Mouse (Mus musculus): ENCODE results near the gene Ino80b.
A peak's percentile ranks its signal among the peaks of the same experiment; 100 is the strongest.

Gene Ino80b

GRCm38 (mm10) chr6:83084477-83084876, 40.8 kb downstream of the Ino80b start:
- no peak for DNase-seq (ENCODE audit: low spot score)

DNA sequence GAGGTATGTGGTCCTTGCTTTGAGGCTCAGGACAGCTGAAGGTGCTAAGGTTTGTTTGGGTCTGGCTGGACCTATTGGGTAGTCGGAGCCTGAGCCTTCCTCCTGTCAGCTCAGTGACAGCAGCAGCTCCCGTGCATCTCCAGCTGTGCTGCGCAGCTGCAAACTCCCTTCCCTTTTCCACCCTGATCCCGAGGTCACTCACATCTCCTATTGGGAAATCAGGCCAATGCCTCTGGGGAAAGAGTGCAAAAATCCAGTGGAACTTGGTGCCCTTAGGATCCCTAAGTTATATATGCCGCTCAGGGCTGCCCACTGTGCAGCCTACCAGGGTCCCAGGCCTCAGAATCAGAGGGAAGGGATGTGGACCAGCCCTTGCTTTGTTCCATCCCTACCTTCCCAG, 41.7 kb downstream of the Ino80b start:
- DNase-seq (ENCODE audit: low spot score): no peak

DNA sequence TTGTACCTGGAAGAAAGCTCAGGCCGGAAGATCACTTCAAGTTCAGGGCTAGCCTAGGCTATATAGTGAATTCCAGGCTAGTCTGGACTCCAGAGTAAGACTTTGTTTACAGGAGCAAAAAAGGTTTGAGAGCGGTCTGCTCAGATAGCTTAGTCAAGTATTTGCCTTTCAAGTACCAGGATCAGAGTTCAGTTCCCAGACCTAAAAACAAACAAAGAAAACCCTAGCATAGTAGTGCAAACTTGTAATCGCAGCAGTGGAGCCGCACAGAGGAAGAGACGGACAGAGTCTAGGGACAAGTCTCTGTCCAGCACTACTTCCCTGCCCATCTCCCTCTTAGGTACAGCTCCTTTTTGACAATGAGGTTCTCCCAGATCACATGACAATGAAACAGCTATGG, 45.0 kb downstream of the Ino80b start:
- no peak for DNase-seq (ENCODE audit: low spot score)

GRCm38 (mm10) chr6:83078324-83078858, 46.8 kb downstream of the Ino80b start:
- DNase-seq (ENCODE audit: low spot score): peak; percentile 99

GRCm38 (mm10) chr6:83077630-83078323, 47.5 kb downstream of the Ino80b start, which contains the start of gene Pcgf1:
Gene Pcgf1, plus strand, starts transcription at chr6:83077869.
- peak; percentile 18 for DNase-seq (ENCODE audit: low spot score)

DNA sequence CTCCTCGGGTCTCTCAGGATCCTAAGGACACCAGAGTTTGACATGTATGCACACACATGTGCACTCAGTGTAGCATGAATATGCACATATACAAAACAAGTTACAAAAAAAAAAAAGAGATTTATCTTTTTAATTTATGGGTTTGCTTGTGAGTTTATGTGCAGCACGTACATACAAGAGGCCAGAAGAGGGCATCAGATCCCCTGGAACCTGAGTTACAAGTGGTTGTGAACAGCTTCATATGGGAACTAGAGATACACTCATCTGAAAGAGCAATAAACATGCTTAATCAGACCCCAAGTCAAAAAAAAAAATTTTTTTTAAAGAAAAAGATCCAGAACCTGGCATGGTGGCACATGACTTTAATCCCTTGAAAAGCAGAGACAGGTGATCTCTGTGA, 50.3 kb downstream of the Ino80b start:
- DNase-seq (ENCODE audit: low spot score): no peak
